Mouse (Mus musculus): Measurements from ENCODE around the gene Kif22. TPM values are rescaled to one million over a fixed set of nuclear protein-coding genes. Genes with fewer than 3 reads are reported as not detected.

Gene Kif22
- total RNA-seq, 2 experiments from 2014 or later = 1.7 to 2.3 TPM

DNA sequence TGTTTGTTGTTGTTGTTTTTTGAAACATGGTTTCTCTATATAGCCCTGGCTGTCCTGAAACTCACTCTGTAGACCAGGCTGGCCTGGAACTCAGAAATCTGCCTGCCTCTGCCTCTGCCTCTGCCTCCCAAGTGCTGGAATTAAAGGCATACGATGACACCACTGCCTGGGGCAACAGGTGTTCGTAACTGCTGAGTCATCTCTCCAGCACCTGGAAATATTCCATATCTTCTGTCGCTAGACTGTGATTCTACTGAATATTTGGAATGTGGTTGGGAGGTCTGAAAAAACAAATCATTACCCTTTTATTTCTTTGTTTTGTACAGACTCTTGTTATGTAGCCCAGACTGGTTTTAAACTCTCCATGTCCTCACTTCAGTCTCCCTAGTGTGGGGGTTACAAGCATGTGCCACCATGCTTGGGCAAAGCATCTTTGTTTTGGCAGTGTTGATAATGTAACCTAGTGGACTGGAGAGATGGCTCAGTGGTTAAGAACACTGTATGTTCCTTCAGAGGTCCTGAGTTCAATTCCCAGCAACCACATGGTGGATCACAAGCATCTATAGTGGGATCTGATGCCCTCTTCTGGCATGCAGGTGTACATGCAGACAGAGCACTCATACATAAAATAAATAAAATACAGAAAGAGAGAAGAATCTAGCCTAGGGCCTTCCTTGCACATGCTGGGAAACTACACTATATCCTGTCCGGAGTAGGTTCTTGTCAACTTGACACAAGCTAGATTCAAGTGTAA lies 38.0 kb downstream of the Kif22 start:
- no peak for DNase-seq (ENCODE audit: low spot score)
- intact Hi-C loops (cut with DNase I) = no loop called here

- no peak for DNase-seq (ENCODE audit: low spot score)
Observed at GRCm38 (mm10) chr7:127003620-127004019, 38.7 kb downstream of the Kif22 start.

DNA sequence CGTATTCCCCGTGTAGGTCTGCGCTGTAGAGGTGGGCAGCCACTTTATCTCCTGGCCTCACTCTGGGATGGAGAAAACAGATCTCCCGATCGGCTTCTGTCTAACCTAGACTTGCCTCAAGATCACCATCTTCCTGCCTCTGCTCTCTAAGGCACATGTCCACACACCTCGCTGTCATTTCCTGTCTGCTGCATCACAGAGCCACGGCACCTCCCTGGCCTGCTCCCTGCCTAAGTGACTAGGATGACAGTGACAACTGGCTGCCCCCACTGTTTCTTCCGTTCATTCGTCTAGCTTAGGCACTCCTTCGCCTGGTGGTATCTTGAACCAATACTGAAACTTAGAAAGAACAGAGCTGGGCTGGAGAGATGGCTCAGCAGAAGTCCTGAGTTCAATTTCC lies 42.7 kb downstream of the Kif22 start:
- intact Hi-C loops (cut with DNase I) = no loop called here
- no peak for DNase-seq (ENCODE audit: low spot score)

More at GRCm38 (mm10) chr7:127003620-127004019, 38.7 kb downstream of the Kif22 start:
- intact Hi-C loops (cut with DNase I) = no loop called here

DNA sequence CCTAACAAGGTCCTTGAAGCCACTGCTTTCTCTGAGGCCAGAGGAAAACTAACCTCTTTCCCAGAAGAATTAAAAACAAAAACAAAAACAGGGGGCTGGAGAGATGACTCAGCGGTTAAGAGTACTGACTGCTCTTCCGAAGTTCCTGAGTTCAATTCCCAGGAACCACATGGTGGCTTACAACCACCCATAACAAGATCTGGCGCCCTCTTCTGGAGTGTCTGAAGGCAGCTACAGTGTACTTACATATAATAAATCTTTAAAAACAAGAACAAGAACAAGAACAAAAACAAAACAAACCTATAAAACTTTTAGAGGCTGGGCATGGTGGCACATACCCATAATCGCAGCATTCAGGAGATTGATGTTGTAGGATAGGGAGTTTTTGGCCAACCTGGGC lies 45.8 kb downstream of the Kif22 start:
- intact Hi-C loops (cut with DNase I) = no loop called here
- no peak for DNase-seq (ENCODE audit: low spot score)

GRCm38 (mm10) chr7:126988816-126989215 lies 53.5 kb downstream of the Kif22 start:
- intact Hi-C loops (cut with DNase I) = loop anchor here (5.0 kb wide), 1 partner anchor 113 kb away; no protein-coding TSS in a partner anchor

GRCm38 (mm10) chr7:126986319-126986718 lies 56.0 kb downstream of the Kif22 start:
- intact Hi-C loops (cut with DNase I) = loop anchor here (5.0 kb wide), 1 partner anchor 116 kb away; no protein-coding TSS in a partner anchor
- no peak for DNase-seq (ENCODE audit: low spot score)

More at GRCm38 (mm10) chr7:126988816-126989215, 53.5 kb downstream of the Kif22 start:
- DNase-seq (ENCODE audit: low spot score) = no peak

- intact Hi-C loops (cut with DNase I) = loop anchor here (1.0 to 5.0 kb wide), 2 partner anchors 20 to 117 kb away; no protein-coding TSS in a partner anchor
- no peak for DNase-seq (ENCODE audit: low spot score)
Observed at GRCm38 (mm10) chr7:126984667-126985444, 57.4 kb downstream of the Kif22 start.

DNA sequence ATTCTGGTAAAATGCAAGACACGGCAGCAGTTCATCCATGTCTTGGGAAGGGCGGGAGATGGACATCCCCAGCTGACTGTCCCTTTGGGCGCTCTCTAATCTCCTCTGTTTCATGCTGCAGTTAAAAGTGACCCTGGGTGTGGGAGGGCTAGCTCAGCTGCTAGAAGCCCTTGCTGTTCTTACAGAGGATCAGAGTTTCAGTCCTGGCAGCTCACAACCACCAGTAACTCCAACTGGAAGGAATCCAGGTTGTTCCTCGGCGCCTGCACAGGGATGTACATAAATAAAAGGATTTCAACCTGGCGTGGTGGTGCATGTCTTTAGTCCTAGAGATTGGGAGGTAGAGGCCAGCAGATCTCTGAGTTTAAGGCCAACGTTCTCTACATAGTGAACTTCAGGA lies 59.2 kb downstream of the Kif22 start:
- intact Hi-C loops (cut with DNase I) = no loop called here

DNA sequence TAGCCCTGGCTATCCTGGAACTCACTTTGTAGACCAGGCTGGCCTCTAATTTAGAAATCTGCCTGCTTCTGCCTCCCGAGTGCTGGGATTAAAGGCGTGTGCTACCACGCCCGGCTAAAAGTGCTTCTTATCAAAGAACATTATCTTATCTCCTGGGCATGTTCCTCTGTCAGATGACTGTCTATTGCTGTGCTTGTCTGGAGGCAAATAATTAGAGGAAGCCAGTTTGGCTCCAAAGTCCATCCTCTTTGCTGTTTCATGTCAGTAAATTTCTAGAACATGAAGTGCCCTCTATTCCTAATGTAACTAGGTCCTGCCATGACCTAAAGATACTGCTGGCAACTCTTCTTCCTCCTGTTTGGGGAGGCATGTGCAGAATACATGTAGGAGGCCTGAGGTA lies 60.2 kb downstream of the Kif22 start:
- DNase-seq (ENCODE audit: low spot score) = no peak
- intact Hi-C loops (cut with DNase I) = no loop called here

More for the DNA sequence above, 59.2 kb downstream of the Kif22 start:
- DNase-seq (ENCODE audit: low spot score) = no peak

GRCm38 (mm10) chr7:126981601-126982000 lies 60.7 kb downstream of the Kif22 start:
- intact Hi-C loops (cut with DNase I) = no loop called here
- DNase-seq (ENCODE audit: low spot score) = no peak

DNA sequence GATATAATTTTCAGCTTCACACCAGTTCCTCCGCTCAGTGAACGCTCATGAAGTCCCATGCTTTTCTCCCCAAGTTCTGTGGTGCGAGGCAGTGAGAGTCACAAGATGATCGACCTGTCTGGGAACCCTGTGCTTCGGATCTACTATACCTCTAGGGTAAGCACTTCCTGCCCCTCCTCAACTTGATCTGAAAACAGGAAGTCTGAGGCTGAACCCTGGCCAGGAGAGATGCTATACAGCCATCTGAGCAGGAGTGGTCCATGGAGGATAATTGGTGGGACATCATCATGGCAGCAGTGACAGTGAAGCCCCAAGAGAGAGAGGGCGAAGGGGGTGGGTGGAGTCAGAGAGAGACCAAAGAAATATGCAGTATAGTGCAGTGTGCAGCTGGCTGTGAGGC lies 63.4 kb downstream of the Kif22 start:
- intact Hi-C loops (cut with DNase I) = no loop called here

More for the DNA sequence above, 63.4 kb downstream of the Kif22 start:
- DNase-seq (ENCODE audit: low spot score) = no peak

Small RNAs within 50 kb of the gene (microRNA-seq; reads per million reads assigned to microRNA genes)
- not detected for gene Gm44343

Other genes starting within 250 kb of the Kif22 start
- gene Ppp4c, start 250.0 kb downstream of the Kif22 start, total RNA-seq (2021) = 10 to 100 TPM; 32.7 to 33.1 TPM
- 10 to 100 TPM in 1 of 2 experiments, 1 to 10 TPM in 1; 8.9 to 10.4 TPM for gene Fam57b, start 244.8 kb downstream of the Kif22 start, total RNA-seq (2021)
- not detected for gene 4930451I11Rik, start 210.8 kb downstream of the Kif22 start, total RNA-seq (2021)
- not detected for gene Doc2a, start 195.1 kb downstream of the Kif22 start, total RNA-seq (2021)
- 1 to 10 TPM; 5.1 to 5.5 TPM for gene Hirip3, start 180.5 kb downstream of the Kif22 start, total RNA-seq (2021)
- gene Ino80e, start 180.1 kb downstream of the Kif22 start, total RNA-seq (2021) = 10 to 100 TPM; 17.7 to 18.9 TPM
- gene Taok2, start 157.8 kb downstream of the Kif22 start, total RNA-seq (2021) = 10 to 100 TPM; 43.6 to 44.6 TPM
- gene Tmem219, start 119.6 kb downstream of the Kif22 start, total RNA-seq (2021) = 10 to 100 TPM in 1 of 2 experiments, 1 to 10 TPM in 1; 7.6 to 11.5 TPM
- gene Kctd13, start 113.6 kb downstream of the Kif22 start, total RNA-seq (2021) = 1 to 10 TPM; 5.3 to 6.8 TPM
- gene Asphd1, start 92.9 kb downstream of the Kif22 start, total RNA-seq (2021) = not detected
- 10 to 100 TPM in 1 of 2 experiments, 1 to 10 TPM in 1; 8.3 to 11.4 TPM for gene Sez6l2, start 91.9 kb downstream of the Kif22 start, total RNA-seq (2021)
- 10 to 100 TPM; 52.0 to 56.6 TPM for gene Cdipt, start 66.6 kb downstream of the Kif22 start, total RNA-seq (2021)
- under 1 TPM in 1 of 2 experiments, not detected in 1; 0.25 TPM for gene Cdiptos, start 66.4 kb downstream of the Kif22 start, total RNA-seq (2021)
- 10 to 100 TPM; 44.9 to 47.3 TPM for gene Mvp, start 27.9 kb downstream of the Kif22 start, total RNA-seq (2021)
- 1 to 10 TPM in 1 of 2 experiments, not detected in 1; 1.7 TPM for gene Pagr1b, start 26.0 kb downstream of the Kif22 start, total RNA-seq (2021)
- 10 to 100 TPM; 12.5 to 12.9 TPM for gene Pagr1a, start 25.1 kb downstream of the Kif22 start, total RNA-seq (2021)
- gene Gm42742, start 21.4 kb downstream of the Kif22 start, total RNA-seq (2021) = 10 to 100 TPM; 21.5 to 22.6 TPM
- gene Prrt2, start 21.3 kb downstream of the Kif22 start, total RNA-seq (2021) = 1 to 10 TPM in 1 of 2 experiments, under 1 TPM in 1; 0.60 to 1.2 TPM
- gene Maz, start 15.4 kb downstream of the Kif22 start, total RNA-seq (2021) = 10 to 100 TPM; 66.7 to 69.1 TPM
- not detected for gene Zg16, start 44.9 kb upstream of the Kif22 start, total RNA-seq (2021)
- 1 to 10 TPM; 1.4 to 1.7 TPM for gene AI467606, start 48.9 kb upstream of the Kif22 start, total RNA-seq (2021)
- not detected for gene Qprt, start 79.8 kb upstream of the Kif22 start, total RNA-seq (2021)
- gene Spn, start 95.4 kb upstream of the Kif22 start, total RNA-seq (2021) = under 1 TPM; 0.36 to 0.56 TPM
- 10 to 100 TPM; 35.6 to 38.1 TPM for gene Cd2bp2, start 153.6 kb upstream of the Kif22 start, total RNA-seq (2021)
- 10 to 100 TPM; 28.8 to 29.1 TPM for gene Tbc1d10b, start 166.0 kb upstream of the Kif22 start, total RNA-seq (2021)
- gene Mylpf, start 166.4 kb upstream of the Kif22 start, total RNA-seq (2021) = 1 to 10 TPM in 1 of 2 experiments, under 1 TPM in 1; 0.99 to 2.9 TPM
- gene Zfp553, start 190.6 kb upstream of the Kif22 start, total RNA-seq (2021) = 1 to 10 TPM; 6.0 to 7.1 TPM
- 1 to 10 TPM; 3.2 to 6.7 TPM for gene Sept1, start 190.7 kb upstream of the Kif22 start, total RNA-seq (2021)
- gene Zfp771, start 201.8 kb upstream of the Kif22 start, total RNA-seq (2021) = 10 to 100 TPM; 17.1 to 20.9 TPM
- gene Dctpp1, start 218.2 kb upstream of the Kif22 start, total RNA-seq (2021) = 10 to 100 TPM; 46.7 to 47.5 TPM
- 10 to 100 TPM; 27.8 to 30.0 TPM for gene Sephs2, start 231.6 kb upstream of the Kif22 start, total RNA-seq (2021)